Mouse (Mus musculus): ENCODE measurements around the gene Nphs1. TPM values are rescaled to one million over a fixed set of nuclear protein-coding genes. Genes with fewer than 3 reads are reported as not detected.

Gene Nphs1
- polyA plus RNA-seq, 1 experiment from 2014 or later: 5.2 TPM

DNA sequence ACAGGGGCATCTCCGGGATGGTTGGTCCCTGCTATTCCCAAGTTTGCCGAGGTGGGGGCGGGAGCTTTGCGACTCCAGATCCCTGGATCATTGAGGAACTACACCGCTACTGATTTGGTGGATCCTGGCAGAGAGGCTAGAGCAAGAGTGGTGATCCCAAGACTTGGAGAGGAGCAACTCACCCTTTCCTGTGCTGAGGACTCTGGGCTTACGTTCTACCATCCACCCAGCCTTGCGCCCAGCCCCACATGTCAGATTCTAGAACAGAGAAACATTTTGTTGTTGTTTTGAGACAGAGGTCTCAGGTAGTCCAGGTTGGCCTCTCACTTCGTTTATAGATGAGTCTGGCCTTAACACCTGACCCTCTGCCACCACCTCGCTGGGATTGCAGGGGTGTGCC lies 35.6 kb upstream of the Nphs1 start:
- peaks cover 10% of the 10 kb centered on the region for H3K27me3 ChIP-seq
- H3K9me3 ChIP-seq (replicated peaks): no peaks in the 10 kb centered on the region
- H3K4me3 ChIP-seq: peak overlapping the region; percentile 54
- 19% methylated on average over 9 of the region's 9 CpGs for WGBS
- H3K27ac ChIP-seq: no peak overlapping the region
- H3K4me2 ChIP-seq (replicated peaks): peak overlapping the region; percentile 95
- peak overlapping the region; percentile 63 for H3K9ac ChIP-seq
- ATAC-seq (ENCODE audit: low FRiP score): peak; percentile 47; the same call in 1 of the 2 replicates
- H3K36me3 ChIP-seq: peaks cover 8% of the 10 kb centered on the region; the same call in 1 of the 2 replicates
- peaks cover 17% of the 10 kb centered on the region for H3K4me1 ChIP-seq

- peaks cover 17% of the 10 kb centered on the region for H3K4me1 ChIP-seq
- no peaks in the 10 kb centered on the region for H3K9me3 ChIP-seq (replicated peaks)
- WGBS: 54% methylated on average over 23 of the region's 23 CpGs
- H3K27ac ChIP-seq: no peak overlapping the region
- H3K27me3 ChIP-seq: peaks cover 10% of the 10 kb centered on the region
- peak overlapping the region; percentile 63 for H3K9ac ChIP-seq
- ATAC-seq (ENCODE audit: low FRiP score): no peak
- H3K36me3 ChIP-seq: peaks cover 8% of the 10 kb centered on the region; the same call in 1 of the 2 replicates
- H3K4me3 ChIP-seq: peak overlapping the region; percentile 54
- H3K4me2 ChIP-seq (replicated peaks): peak overlapping the region; percentile 95
Measured at GRCm38 (mm10) chr7:30423071-30423641, 35.0 kb upstream of the Nphs1 start.

DNA sequence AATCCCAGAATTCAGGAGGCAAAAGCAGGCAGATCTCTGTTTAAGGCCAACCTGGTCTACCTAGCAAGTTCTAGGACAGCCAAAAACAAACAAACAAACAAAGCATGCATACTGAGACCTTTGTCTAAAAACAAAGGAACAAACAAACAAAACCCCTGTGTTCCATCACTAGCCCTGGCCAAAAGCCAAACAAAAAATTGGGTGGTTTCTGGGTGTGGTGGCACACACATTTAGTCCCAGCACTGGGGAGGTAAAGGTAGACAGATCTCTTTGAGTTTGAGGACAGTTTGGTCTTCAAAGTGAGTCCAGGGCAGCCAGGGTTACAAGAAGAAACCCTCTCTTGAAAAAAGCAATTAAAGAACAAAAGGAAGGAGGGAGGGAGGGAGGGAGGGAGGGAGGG lies 28.8 kb upstream of the Nphs1 start:
- H3K4me3 ChIP-seq: no peak overlapping the region
- no peak overlapping the region for H3K27ac ChIP-seq
- no peak overlapping the region for H3K9ac ChIP-seq
- H3K4me2 ChIP-seq (replicated peaks): no peak overlapping the region
- no peaks in the 10 kb centered on the region for H3K27me3 ChIP-seq
- no peaks in the 10 kb centered on the region for H3K9me3 ChIP-seq (replicated peaks)
- ATAC-seq (ENCODE audit: low FRiP score): no peak
- no peaks in the 10 kb centered on the region for H3K4me1 ChIP-seq
- peaks cover 8% of the 10 kb centered on the region; the same call in 1 of the 2 replicates for H3K36me3 ChIP-seq

DNA sequence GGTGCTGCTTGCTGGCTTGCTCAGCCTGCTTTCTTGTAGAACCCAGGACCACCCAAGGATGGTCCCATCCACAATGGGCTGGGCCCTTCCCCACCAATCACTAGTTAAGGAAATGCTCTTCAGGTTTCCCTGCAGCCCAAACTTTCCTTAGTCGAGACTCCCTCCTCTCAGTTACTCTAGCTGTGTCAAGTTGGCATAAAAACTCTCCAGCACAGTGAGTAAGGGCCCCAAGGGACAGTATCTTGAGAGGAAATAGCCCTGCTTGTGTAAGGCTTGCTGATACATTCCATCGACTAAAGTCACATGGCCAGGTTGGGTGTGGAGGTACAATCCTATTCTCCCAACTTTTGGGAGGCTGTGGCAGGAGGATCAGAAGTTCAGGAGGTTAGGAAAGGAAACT lies 27.9 kb upstream of the Nphs1 start:
- Histone ChIP-seq H3K36me3 (peaks cover 15% of the 10 kb centered on the region), H3K27me3 (peaks cover 5% of the 10 kb centered on the region; the same call in 1 of the 2 replicates), H3K4me1 (no peaks in the 10 kb centered on the region), H3K4me2 (replicated peaks) (no peak overlapping the region), H3K9me3 (replicated peaks) (no peaks in the 10 kb centered on the region), H3K27ac (no peak overlapping the region), H3K4me3 (no peak overlapping the region), H3K9ac (no peak overlapping the region)
- no peak for ATAC-seq (ENCODE audit: low FRiP score)
- 62% methylated on average over 2 of the region's 2 CpGs for WGBS

DNA sequence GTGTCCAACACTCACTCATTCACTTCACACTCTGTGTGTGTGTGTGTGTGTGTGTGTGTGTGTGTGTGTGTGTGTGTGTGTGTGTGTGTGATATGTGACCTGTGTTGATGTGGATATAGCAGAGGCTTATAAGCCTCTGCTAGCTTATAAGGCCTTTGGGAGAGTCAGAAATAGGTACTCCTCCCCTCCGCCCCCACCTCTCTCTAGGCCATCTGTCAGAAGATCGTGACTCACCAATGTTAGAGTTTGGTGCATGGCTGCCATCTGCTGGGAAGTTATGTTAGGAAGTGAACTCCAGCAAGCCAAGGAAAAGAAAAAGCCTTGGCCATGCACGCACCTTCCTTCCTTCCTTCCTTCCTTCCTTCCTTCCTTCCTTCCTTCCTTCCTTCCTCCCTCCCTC lies 26.3 kb upstream of the Nphs1 start:
- no peak overlapping the region for H3K4me2 ChIP-seq (replicated peaks)
- H3K36me3 ChIP-seq: peaks cover 29% of the 10 kb centered on the region
- ATAC-seq (ENCODE audit: low FRiP score): peak; percentile 54; the same call in 1 of the 2 replicates
- 7% methylated on average over 3 of the region's 3 CpGs for WGBS
- H3K9me3 ChIP-seq (replicated peaks): no peaks in the 10 kb centered on the region
- peaks cover 6% of the 10 kb centered on the region; the same call in 1 of the 2 replicates for H3K27me3 ChIP-seq
- no peaks in the 10 kb centered on the region for H3K4me1 ChIP-seq
- no peak overlapping the region for H3K27ac ChIP-seq
- H3K4me3 ChIP-seq: no peak overlapping the region
- no peak overlapping the region for H3K9ac ChIP-seq

DNA sequence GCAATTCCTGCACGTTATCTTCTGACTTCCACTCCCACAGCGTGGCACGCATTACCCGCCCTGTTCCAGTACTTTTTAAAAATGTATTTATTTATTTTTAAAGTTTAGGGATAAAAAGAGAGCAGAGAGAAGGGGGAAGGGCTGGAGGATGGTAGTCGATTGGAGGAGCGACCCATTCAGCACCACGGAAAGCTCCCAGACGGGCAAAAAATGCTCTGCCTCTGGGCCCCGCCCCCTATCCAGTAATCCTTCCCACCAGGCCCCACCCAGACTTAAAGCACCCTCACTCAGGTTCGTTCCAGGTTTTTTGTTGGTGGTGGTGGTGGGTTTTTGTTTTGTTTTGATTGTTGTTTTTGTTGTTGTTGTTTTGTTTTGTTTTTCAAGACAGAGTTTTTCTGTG lies 23.9 kb upstream of the Nphs1 start:
- ATAC-seq (ENCODE audit: low FRiP score): no peak

DNA sequence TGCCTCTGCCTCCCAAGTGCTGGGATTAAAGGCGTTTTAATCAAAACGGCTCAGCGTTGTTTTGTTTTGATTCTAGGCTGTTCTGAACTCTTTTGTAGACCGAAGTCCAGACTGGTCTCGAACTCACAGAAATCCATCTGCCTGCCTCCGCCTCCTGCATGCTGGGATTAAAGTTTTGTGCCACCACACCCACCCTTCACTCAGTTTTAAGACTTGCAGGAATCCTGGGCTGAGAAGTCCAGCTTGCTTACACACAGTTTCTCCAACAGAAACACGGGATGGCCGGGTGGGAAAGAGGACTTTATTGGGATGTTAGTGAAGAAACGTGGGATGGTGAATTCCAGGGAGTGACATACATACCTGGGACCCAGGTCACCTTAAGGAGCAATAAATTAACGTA lies 23.4 kb upstream of the Nphs1 start:
- H3K4me3 ChIP-seq: no peak overlapping the region
- H3K9ac ChIP-seq: no peak overlapping the region
- 70% methylated on average over 10 of the region's 10 CpGs for WGBS
- no peak overlapping the region for H3K4me2 ChIP-seq (replicated peaks)
- H3K27me3 ChIP-seq: peaks cover 6% of the 10 kb centered on the region; the same call in 1 of the 2 replicates
- peaks cover 47% of the 10 kb centered on the region for H3K36me3 ChIP-seq
- no peak for ATAC-seq (ENCODE audit: low FRiP score)
- no peak overlapping the region for H3K27ac ChIP-seq
- no peaks in the 10 kb centered on the region for H3K9me3 ChIP-seq (replicated peaks)
- H3K4me1 ChIP-seq: no peaks in the 10 kb centered on the region

More for the DNA sequence above, 23.9 kb upstream of the Nphs1 start:
- Histone ChIP-seq H3K4me3 (no peak overlapping the region), H3K27me3 (peaks cover 6% of the 10 kb centered on the region; the same call in 1 of the 2 replicates), H3K27ac (no peak overlapping the region), H3K9ac (no peak overlapping the region), H3K9me3 (replicated peaks) (no peaks in the 10 kb centered on the region), H3K4me1 (no peaks in the 10 kb centered on the region), H3K36me3 (peaks cover 43% of the 10 kb centered on the region), H3K4me2 (replicated peaks) (no peak overlapping the region)
- 6% methylated on average over 10 of the region's 10 CpGs for WGBS

DNA sequence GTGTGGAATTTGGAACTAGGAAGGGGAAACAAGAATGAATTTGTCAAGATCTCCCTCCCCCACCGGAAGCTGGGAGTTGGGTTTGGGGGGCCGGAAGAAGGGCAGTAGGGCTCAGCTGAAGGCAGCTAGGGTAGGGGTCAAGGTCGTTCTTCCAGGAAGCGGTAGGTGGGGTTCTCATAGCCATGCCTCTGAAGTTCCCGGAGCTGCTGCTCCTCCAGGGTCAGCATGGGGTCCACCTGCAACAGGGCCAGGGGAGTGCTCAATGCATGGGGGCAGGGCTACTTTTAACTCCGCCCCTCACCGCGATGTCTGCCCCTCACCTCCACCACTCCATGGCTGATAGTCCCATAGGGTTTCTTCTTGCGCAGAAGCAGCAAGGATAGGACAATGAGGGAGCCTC lies 23.0 kb upstream of the Nphs1 start:
- no peaks in the 10 kb centered on the region for H3K9me3 ChIP-seq (replicated peaks)
- peaks cover 6% of the 10 kb centered on the region; the same call in 1 of the 2 replicates for H3K27me3 ChIP-seq
- peaks cover 51% of the 10 kb centered on the region for H3K36me3 ChIP-seq
- ATAC-seq (ENCODE audit: low FRiP score): no peak
- no peak overlapping the region for H3K4me3 ChIP-seq
- H3K9ac ChIP-seq: no peak overlapping the region
- no peak overlapping the region for H3K27ac ChIP-seq
- H3K4me1 ChIP-seq: no peaks in the 10 kb centered on the region
- no peak overlapping the region for H3K4me2 ChIP-seq (replicated peaks)
- WGBS: 51% methylated on average over 9 of the region's 9 CpGs

DNA sequence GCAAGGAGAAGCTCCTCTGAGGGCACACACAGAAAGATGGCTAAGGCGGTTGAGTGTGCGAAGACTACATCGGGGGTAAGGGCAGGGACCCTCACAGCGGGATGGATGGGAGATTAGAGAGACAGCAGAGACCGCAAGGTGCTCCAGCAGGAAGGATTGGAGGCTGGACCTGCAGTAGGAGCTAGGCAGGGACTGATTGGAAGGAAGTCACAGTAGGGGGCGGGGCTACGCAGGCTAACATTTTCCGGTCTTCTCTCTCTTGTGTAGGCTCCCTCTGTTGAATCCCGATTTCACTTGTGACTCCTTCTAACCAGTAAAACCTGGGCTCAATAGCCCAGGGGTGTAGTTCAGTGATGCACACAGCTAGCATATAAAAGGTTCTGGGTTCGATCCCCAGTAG lies 21.2 kb upstream of the Nphs1 start:
- Histone ChIP-seq H3K27ac (no peak overlapping the region), H3K4me1 (no peaks in the 10 kb centered on the region), H3K27me3 (peaks cover 6% of the 10 kb centered on the region; the same call in 1 of the 2 replicates), H3K9me3 (replicated peaks) (no peaks in the 10 kb centered on the region), H3K36me3 (peaks cover 66% of the 10 kb centered on the region), H3K9ac (no peak overlapping the region), H3K4me3 (no peak overlapping the region), H3K4me2 (replicated peaks) (no peak overlapping the region)
- WGBS: 17% methylated on average over 10 of the region's 10 CpGs
- no peak for ATAC-seq (ENCODE audit: low FRiP score)

- WGBS: 83% methylated on average over 13 of the region's 13 CpGs
- Histone ChIP-seq H3K9ac (no peak overlapping the region), H3K27me3 (peaks cover 5% of the 10 kb centered on the region; the same call in 1 of the 2 replicates), H3K4me2 (replicated peaks) (no peak overlapping the region), H3K27ac (no peak overlapping the region), H3K4me3 (no peak overlapping the region), H3K9me3 (replicated peaks) (no peaks in the 10 kb centered on the region), H3K4me1 (peaks cover 27% of the 10 kb centered on the region), H3K36me3 (peaks cover 76% of the 10 kb centered on the region)
- no peak for ATAC-seq (ENCODE audit: low FRiP score)
Measured at GRCm38 (mm10) chr7:30439734-30440133, 18.4 kb upstream of the Nphs1 start.

GRCm38 (mm10) chr7:30440697-30441096 lies 17.4 kb upstream of the Nphs1 start:
- no peak overlapping the region for H3K9ac ChIP-seq
- ATAC-seq (ENCODE audit: low FRiP score): no peak
- peaks cover 66% of the 10 kb centered on the region for H3K36me3 ChIP-seq
- WGBS: 15% methylated on average over 4 of the region's 5 CpGs
- H3K4me1 ChIP-seq: peaks cover 27% of the 10 kb centered on the region
- no peaks in the 10 kb centered on the region for H3K9me3 ChIP-seq (replicated peaks)
- no peak overlapping the region for H3K27ac ChIP-seq
- no peak overlapping the region for H3K4me2 ChIP-seq (replicated peaks)
- no peaks in the 10 kb centered on the region; the same call in 1 of the 2 replicates for H3K27me3 ChIP-seq
- H3K4me3 ChIP-seq: no peak overlapping the region

DNA sequence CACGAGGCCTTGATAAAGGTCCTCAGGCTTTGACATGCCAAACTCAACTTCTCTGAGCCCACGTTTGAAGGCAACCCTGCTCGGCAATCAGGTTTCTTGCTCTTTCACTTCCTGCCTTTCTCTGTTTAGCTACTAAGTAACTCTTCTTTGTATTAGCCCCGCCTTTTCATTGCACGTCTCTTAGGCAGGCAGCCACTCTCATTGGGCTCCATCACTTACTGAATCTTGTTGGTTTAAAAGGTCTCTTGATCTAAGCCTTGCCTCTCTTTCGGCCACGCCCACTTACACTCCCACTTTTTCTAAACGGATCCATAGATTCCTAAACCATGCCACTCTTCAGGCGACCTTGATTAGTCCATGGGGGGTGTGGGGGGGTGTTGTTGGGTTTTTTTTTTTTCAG lies 14.4 kb upstream of the Nphs1 start:
- H3K4me1 ChIP-seq: peaks cover 34% of the 10 kb centered on the region
- peaks cover 41% of the 10 kb centered on the region for H3K36me3 ChIP-seq
- H3K4me2 ChIP-seq (replicated peaks): peak overlapping the region; percentile 84
- WGBS: 16% methylated on average over 9 of the region's 9 CpGs
- H3K27ac ChIP-seq: no peak overlapping the region; the same call in 1 of the 2 replicates
- ATAC-seq (ENCODE audit: low FRiP score): no peak
- peaks cover 3% of the 10 kb centered on the region; the same call in 1 of the 2 replicates for H3K27me3 ChIP-seq
- H3K9ac ChIP-seq: peak overlapping the region; percentile 90; the same call in 1 of the 2 replicates
- H3K9me3 ChIP-seq (replicated peaks): 0 out of 2 replicates have a peak, but pooled peaks cover 5% of the 10 kb centered on the region
- peak overlapping the region; percentile 78 for H3K4me3 ChIP-seq

All from hindbrain, embryonic 12.5 days (tissue).